16 mouse cellular contexts compared by ENCODE assay signal in the genomic region with DNA sequence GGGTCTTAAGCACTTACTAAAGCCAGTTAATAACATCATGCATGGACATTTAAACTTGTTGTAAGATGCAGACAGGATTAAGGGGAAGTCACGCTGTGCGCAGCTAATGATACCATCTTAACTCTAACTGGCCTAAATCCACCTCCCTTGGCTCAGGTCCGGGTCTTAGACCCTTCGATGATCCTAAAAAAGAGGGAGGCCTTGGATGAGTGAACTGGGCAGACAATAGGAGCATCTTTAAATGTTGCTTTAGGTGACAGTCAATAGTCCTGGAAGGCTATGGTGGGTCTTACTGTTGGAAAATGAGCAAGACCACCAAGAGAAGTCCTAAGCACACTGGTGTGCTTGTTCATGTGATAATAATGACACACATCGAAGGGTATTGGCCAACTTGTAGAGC.
DNase-seq lines count a peak whose midpoint lies in the region; ATAC-seq lines count a peak whose summit lies in the region.
"Had no signal": no experiment of that assay in that cellular context is flagged by ENCODE, and none has a peak within 500 bp of the region (broad histone marks: within the 10 kb centered on the region; RNA-seq: fewer than 3 reads in every experiment).

No protein-coding gene starts in this region.

- peak; percentile 16 for DNase-seq in Muller cell, postnatal 12 days (ENCODE audit: inconsistent ontology term)
- peak; percentile 67 to 76 for DNase-seq in cerebellum, postnatal 10 days
- no peak for DNase-seq in heart, adult 11 months
- no peak for DNase-seq in frontal cortex, postnatal 14 days (ENCODE audit: low spot score in 2 of 2)
- no peak for DNase-seq in B cell, adult 2 months
- DNase-seq: adrenal gland, adult 2 months; kidney, postnatal 4 days; lung, embryonic 14.5 days; thymus, postnatal 4 days had no signal

- no peaks in the 10 kb centered on the region for H3K27me3 ChIP-seq in hindbrain, embryonic 13.5 days
- no peaks in the 10 kb centered on the region for H3K27me3 ChIP-seq in midbrain, embryonic 16.5 days (ENCODE audit: control insufficient read depth, insufficient read depth, low read depth, low read length)
- H3K27me3 ChIP-seq: CH12.LX had no signal

- H3K9me3 ChIP-seq in hindbrain, embryonic 13.5 days, result no peaks in the 10 kb centered on the region
- no peaks in the 10 kb centered on the region for H3K9me3 ChIP-seq in midbrain, embryonic 16.5 days (replicated peaks; ENCODE audit: control insufficient read depth, low read length, poor library complexity, severe bottlenecking)
- H3K9me3 ChIP-seq: limb, embryonic 15.5 days; megakaryocyte, embryonic 14.5 days; stomach, embryonic 15.5 days had no signal

- H3K27ac ChIP-seq in hindbrain, embryonic 13.5 days, result peak overlapping the region; percentile 98
- peak overlapping the region; percentile 98 for H3K27ac ChIP-seq in midbrain, embryonic 16.5 days (ENCODE audit: low read length)
- H3K27ac ChIP-seq: limb, embryonic 15.5 days; stomach, embryonic 15.5 days had no signal

- ATAC-seq in hindbrain, embryonic 13.5 days (ENCODE audit: low FRiP score), result no peak
- ATAC-seq in midbrain, embryonic 16.5 days, result no peak
- ATAC-seq: intestine, postnatal 0 days had no signal

- 71% methylated on average over 5 of the region's 5 CpGs for WGBS in hindbrain, embryonic 13.5 days
- 49% methylated on average over 5 of the region's 5 CpGs for WGBS in midbrain, embryonic 16.5 days

- H3K4me2 ChIP-seq in hindbrain, embryonic 13.5 days, result peak overlapping the region; percentile 72
- H3K4me2 ChIP-seq in midbrain, embryonic 16.5 days (ENCODE audit: low read length), result peak overlapping the region; percentile 75

- 0 out of 2 replicates have a peak overlapping the region, but pooled peaks have one; percentile 79 for H3K9ac ChIP-seq in hindbrain, embryonic 13.5 days
- no peak overlapping the region for H3K9ac ChIP-seq in midbrain, embryonic 16.5 days (ENCODE audit: low read depth, low read length)
- H3K9ac ChIP-seq: lung, embryonic 14.5 days; stomach, embryonic 15.5 days had no signal

- no peaks in the 10 kb centered on the region for H3K36me3 ChIP-seq in hindbrain, embryonic 13.5 days
- no peaks in the 10 kb centered on the region for H3K36me3 ChIP-seq in midbrain, embryonic 16.5 days (ENCODE audit: control insufficient read depth, insufficient read depth, low read length)
- H3K36me3 ChIP-seq: limb, embryonic 15.5 days; stomach, embryonic 15.5 days had no signal

- H3K4me1 ChIP-seq in hindbrain, embryonic 13.5 days (replicated peaks), result peaks cover 26% of the 10 kb centered on the region
- H3K4me1 ChIP-seq in midbrain, embryonic 16.5 days (ENCODE audit: control insufficient read depth, insufficient read depth, low read length), result peaks cover 26% of the 10 kb centered on the region
- H3K4me1 ChIP-seq: stomach, embryonic 15.5 days had no signal

- peak overlapping the region; percentile 48; the same call in 1 of the 2 replicates for H3K4me3 ChIP-seq in hindbrain, embryonic 13.5 days
- no peak overlapping the region for H3K4me3 ChIP-seq in midbrain, embryonic 16.5 days (ENCODE audit: low read depth, low read length)

Comparison
In these comparisons a context has a peak if more than half of its experiments do, and no peak if none do; other contexts are left out.
1. DNase-seq: peak in Muller cell, postnatal 12 days (single experiment) and cerebellum, postnatal 10 days (2 of 2); none in heart, adult 11 months (single experiment), frontal cortex, postnatal 14 days (0 of 2) and B cell, adult 2 months (0 of 2).